Mouse (Mus musculus): ENCODE measurements around the gene Gm49027. TPM values are rescaled to one million over a fixed set of nuclear protein-coding genes. Genes with fewer than 3 reads are reported as not detected.

Gene Gm49027
- polyA plus RNA-seq (2017; shearing (Covaris generic)) = not detected

DNA sequence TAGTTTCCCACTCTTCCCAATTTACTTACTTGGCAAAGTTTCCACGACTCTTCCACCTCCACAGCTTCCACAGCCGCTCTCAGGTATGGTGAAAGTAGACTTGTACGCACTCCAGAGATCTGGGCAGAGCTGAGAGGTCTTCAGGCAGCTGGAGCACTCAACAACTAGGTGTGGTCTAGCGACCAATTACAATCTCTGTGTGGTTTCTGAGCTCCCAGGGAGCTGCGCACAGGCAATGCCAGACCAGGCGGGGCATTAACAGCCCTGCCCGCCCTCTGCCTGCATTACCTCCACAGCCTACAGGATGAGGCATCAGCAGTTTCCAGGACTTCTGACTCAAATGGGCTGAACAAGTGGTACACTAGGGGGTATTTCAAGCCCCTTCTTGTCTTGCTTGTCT, at the start of gene Gm49027:
Gm49027 (minus strand) TSS at position 208 of the 400 bp plus-strand sequence.

GRCm38 (mm10) chr5:123572357-123573186, 47.3 kb upstream of the Gm49027 start, which contains the start of gene Vps33a:
Gene Vps33a, minus strand, starts transcription at chr5:123573038.

DNA sequence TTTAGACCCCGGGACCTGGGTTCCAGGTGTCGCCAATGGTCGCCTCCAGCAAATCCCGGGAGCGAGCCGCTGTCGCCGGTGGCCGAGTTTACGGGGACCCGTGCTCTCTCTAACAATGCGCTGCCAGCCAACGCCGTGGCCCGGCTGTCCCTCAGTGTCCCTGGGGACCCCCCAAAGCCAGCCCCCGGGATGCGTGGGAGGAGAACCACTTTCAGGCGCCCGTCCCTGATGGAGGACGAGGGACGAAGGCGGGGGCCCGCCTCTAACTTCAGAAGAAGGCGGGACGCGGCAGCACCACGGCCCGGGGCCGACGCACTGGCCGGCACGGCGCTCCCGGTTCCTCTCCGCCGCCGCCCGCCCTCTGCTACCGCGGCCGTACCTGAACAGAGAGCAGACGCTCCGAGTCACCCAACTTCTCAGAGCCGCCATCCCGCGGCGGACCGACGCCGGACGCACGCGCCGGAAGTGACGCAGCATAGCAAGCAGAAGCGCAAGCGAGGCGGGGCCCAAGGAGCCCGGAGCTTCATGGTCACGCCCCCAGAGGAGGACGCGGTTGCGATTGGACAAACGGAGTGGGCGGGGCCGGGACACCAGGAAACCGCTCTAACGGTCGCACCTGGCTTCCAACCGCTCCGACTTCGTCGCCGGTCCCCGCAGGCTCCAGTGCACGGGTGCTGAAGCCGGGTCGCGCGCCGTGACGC, 1.4 kb downstream of the Gm49027 start, which contains the start of gene Diablo:
Diablo (minus strand) TSS at position 485 of the 701 bp plus-strand sequence.

GRCm38 (mm10) chr5:123510160-123510559, 15.1 kb downstream of the Gm49027 start, which contains the start of gene B3gnt4:
Gene B3gnt4, plus strand, starts transcription at chr5:123510460.

GRCm38 (mm10) chr5:123489112-123489785, 36.0 kb downstream of the Gm49027 start, which contains the start of the genes Lrrc43 and Il31:
Gene Lrrc43, plus strand, starts transcription at chr5:123489305.
Gene Il31, minus strand, starts transcription at chr5:123489489.

Other genes starting within 250 kb of the Gm49027 start
- gene Bcl7a, start 181.7 kb downstream of the Gm49027 start, polyA plus RNA-seq (2017; shearing (Covaris generic)) = 5.7 TPM
- 78.5 TPM for gene Mlxip, start 130.7 kb downstream of the Gm49027 start, polyA plus RNA-seq (2017; shearing (Covaris generic))
- gene Lrrc43, start 36.2 kb downstream of the Gm49027 start, polyA plus RNA-seq (2017; shearing (Covaris generic)) = not detected
- gene Il31, start 36.0 kb downstream of the Gm49027 start, polyA plus RNA-seq (2017; shearing (Covaris generic)) = not detected
- gene B3gnt4, start 15.0 kb downstream of the Gm49027 start, polyA plus RNA-seq (2017; shearing (Covaris generic)) = 0.27 TPM
- gene Diablo, start 1.3 kb downstream of the Gm49027 start, polyA plus RNA-seq (2017; shearing (Covaris generic)) = 94.6 TPM
- gene Vps33a, start 47.5 kb upstream of the Gm49027 start, polyA plus RNA-seq (2017; shearing (Covaris generic)) = 45.0 TPM
- 196 TPM for gene Clip1, start 159.1 kb upstream of the Gm49027 start, polyA plus RNA-seq (2017; shearing (Covaris generic))
- 75.6 TPM for gene Zcchc8, start 195.6 kb upstream of the Gm49027 start, polyA plus RNA-seq (2017; shearing (Covaris generic))
- 290 TPM for gene Rsrc2, start 223.9 kb upstream of the Gm49027 start, polyA plus RNA-seq (2017; shearing (Covaris generic))
- gene Kntc1, start 224.2 kb upstream of the Gm49027 start, polyA plus RNA-seq (2017; shearing (Covaris generic)) = 1.2 TPM

Measured in naive thymus-derived CD4-positive, alpha-beta T cell, adult 5 months (primary cell).